Mouse (Mus musculus): ENCODE results near the gene Atg10.

GRCm38 (mm10) chr13:90929847-90930246 lies 293.9 kb downstream of the Atg10 start:
- TF ChIP-seq HCFC1 (IDR thresholded peaks at IDR 0.05; ENCODE audit: borderline replicate concordance, insufficient read depth, low read length) (no peak), ZNF384 (IDR thresholded peaks at IDR 0.05; ENCODE audit: low read depth, low read length) (no peak), CHD2 (IDR thresholded peaks at IDR 0.05; ENCODE audit: low read depth, low read length) (no peak), MAFK (IDR thresholded peaks at IDR 0.05; ENCODE audit: insufficient read depth, low read depth, low read length) (no peak)

Data from ES-E14 (cell line).